Mouse (Mus musculus) stomach, embryonic 14.5 days (tissue): ENCODE data around the gene Cgas. TPM values are rescaled to one million over a fixed set of nuclear protein-coding genes. Genes with fewer than 3 reads are reported as not detected.
A peak's percentile ranks its signal among the peaks of the same experiment; 100 is the strongest.
"Not testable (repeated sequence)": the region's sequence is repeated elsewhere in the genome, so short reads cannot be mapped to it uniquely, and the experiment has no call there.

Source experiments
- ATAC-seq: fragments of 200-750 bp; cut with Nextera tagmentation; 2 replicates; pipeline ENCODE4 v1.8.0; 2017; ENCODE audit warnings: low read depth, moderate TSS enrichment; ENCODE audit not compliant: insufficient number of reproducible peaks, insufficient read depth, low FRiP score
- H3K27ac ChIP-seq: fragments of 300-500 bp; sonication (generic); 2 replicates; pipeline ENCODE4 v1.5.1; 2014; ENCODE audit warnings: mild to moderate bottlenecking, low read length, moderate library complexity, mixed read lengths
- H3K27me3 ChIP-seq: fragments of 300-500 bp; sonication (generic); 2 replicates; pipeline ENCODE4 v1.6.1; 2014; ENCODE audit warnings: low read length, control low read depth, mixed read lengths; ENCODE audit not compliant: control insufficient read depth, insufficient read depth
- H3K36me3 ChIP-seq: fragments of 300-500 bp; sonication (generic); 2 replicates; pipeline ENCODE4 v1.6.1; 2014; ENCODE audit warnings: mild to moderate bottlenecking, control low read depth, low read length, moderate library complexity, mixed read lengths; ENCODE audit not compliant: control insufficient read depth, insufficient read depth
- H3K4me1 ChIP-seq: fragments of 300-500 bp; sonication (generic); 2 replicates; pipeline ENCODE4 v1.6.1; 2014; ENCODE audit warnings: low read length, control low read depth, mixed read lengths; ENCODE audit not compliant: control insufficient read depth, insufficient read depth
- H3K4me2 ChIP-seq: fragments of 300-500 bp; sonication (generic); replicated peaks from 2 replicates; pipeline ENCODE4 v1.6.1; 2014; ENCODE audit warnings: low read depth, low read length, control low read depth
- H3K4me3 ChIP-seq: fragments of 300-500 bp; sonication (generic); 2 replicates; pipeline ENCODE4 v1.5.1; 2014; ENCODE audit warnings: low read depth, low read length, control low read depth
- H3K9ac ChIP-seq: fragments of 300-500 bp; sonication (generic); replicated peaks from 2 replicates; pipeline ENCODE4 v1.6.1; 2014; ENCODE audit warnings: low read depth, mild to moderate bottlenecking, control low read depth, low read length, moderate library complexity, mixed read lengths
- H3K9me3 ChIP-seq: fragments of 300-500 bp; sonication (generic); 2 replicates; pipeline ENCODE4 v1.6.1; 2016; ENCODE audit warnings: low read depth, low read length, control low read depth; ENCODE audit not compliant: control insufficient read depth
- WGBS: fragments of 180-500 bp; shearing (Covaris S2); extraction: QIAGEN DNeasy Blood & Tissue Kit; methylation state at CpG from one replicate; pipeline ENCODE4 v1.1.7; 2014; 5-methylcytosine and 5-hydroxymethylcytosine counted together
- polyA plus RNA-seq: library from polyadenylated mRNA; unstranded; fragments of >200 nt; fragmentation: Nextera tagmentation; extraction: Ambion mirVana; gene quantifications from 2 replicates; pipeline ENCODE4 v1.2.1, GENCODE M21; 2014

Cgas gene
- polyA plus RNA-seq, 1 experiment from 2014 or later: 2.7 TPM

DNA sequence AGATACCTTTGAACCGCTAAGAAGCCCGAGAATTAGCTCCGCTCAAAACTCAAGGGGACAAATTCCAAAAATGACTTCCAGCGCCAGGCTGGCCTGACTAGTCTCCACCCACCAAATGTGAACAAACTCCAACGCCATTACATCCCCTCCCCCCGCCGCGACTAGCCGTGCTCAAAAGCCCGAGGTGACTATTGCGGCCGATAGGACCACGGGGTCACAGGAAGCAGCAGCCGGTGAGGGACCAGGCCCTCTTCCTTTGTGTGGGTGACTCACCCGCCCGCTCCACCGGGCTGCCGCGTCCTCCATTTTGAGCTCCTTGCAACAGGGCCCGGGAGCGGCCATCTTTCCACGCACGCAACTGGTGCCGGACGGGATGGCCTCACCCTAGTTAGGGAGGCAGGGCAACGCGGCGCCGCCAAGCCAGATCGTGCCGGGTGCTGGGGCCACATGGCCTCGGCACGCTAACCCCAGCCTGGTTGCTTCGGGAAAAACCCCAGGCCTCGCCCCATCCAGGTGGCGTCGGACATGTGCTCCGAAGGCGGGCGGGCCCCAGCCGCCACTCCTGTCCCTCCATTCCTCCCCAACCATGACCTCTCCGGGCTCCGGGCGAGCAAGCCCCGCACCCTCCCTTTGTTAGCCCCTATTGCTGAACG, 37.8 kb upstream of the Cgas start:
- peak; percentile 5; the same call in 1 of the 2 replicates for ATAC-seq
- Histone ChIP-seq H3K27me3 (no peaks in the 10 kb centered on the region), H3K27ac (peak overlapping the region; percentile 99), H3K4me1 (peaks cover 8% of the 10 kb centered on the region; the same call in 1 of the 2 replicates), H3K36me3 (peaks cover 31% of the 10 kb centered on the region), H3K9ac (peak overlapping the region; percentile 100), H3K9me3 (no peaks in the 10 kb centered on the region), H3K4me2 (peak overlapping the region; percentile 58), H3K4me3 (peak overlapping the region; percentile 72)
- under 1% methylated on average over 46 of the region's 46 CpGs for WGBS

DNA sequence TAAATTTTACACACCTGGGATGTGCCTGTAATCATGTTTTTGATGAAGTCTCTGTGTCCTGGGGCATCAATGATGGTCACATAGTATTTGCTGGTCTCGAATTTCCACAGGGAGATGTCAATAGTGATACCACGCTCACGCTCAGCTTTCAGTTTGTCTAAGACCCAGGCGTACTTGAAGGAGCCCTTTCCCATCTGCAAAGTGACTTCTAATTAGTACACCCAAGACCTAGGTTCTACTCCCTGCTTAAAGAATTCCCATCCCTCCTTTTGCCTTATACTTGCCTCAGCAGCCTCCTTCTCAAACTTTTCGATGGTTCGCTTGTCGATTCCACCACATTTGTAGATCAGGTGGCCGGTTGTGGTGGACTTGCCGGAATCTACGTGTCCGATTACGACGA, 37.2 kb upstream of the Cgas start:
- H3K27me3 ChIP-seq, ATAC-seq, H3K9me3 ChIP-seq, H3K4me1 ChIP-seq: not testable (repeated sequence)
- Histone ChIP-seq H3K4me3 (peak overlapping the region; percentile 72), H3K36me3 (peaks cover 31% of the 10 kb centered on the region), H3K4me2 (peak overlapping the region; percentile 58), H3K27ac (peak overlapping the region; percentile 99; the same call in 1 of the 2 replicates), H3K9ac (peak overlapping the region; percentile 100)
- WGBS: under 1% methylated on average over 13 of the region's 13 CpGs

DNA sequence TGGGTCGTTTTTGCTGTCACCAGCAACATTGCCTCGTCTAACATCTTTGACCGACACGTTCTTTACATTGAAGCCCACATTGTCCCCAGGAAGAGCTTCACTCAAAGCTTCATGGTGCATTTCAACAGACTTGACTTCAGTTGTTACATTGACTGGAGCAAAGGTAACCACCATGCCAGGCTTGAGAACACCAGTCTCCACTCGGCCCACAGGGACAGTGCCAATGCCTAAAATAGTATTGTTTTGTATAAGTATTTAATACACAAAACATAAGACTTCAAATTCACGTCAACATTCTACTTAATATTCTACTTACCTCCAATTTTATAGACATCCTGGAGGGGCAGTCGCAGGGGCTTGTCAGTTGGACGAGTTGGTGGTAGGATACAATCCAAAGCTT, 36.3 kb upstream of the Cgas start:
- not testable (repeated sequence) for H3K9me3 ChIP-seq, H3K27me3 ChIP-seq, ATAC-seq, H3K27ac ChIP-seq, H3K4me1 ChIP-seq, H3K9ac ChIP-seq
- peak overlapping the region; percentile 72 for H3K4me3 ChIP-seq
- peak overlapping the region; percentile 58 for H3K4me2 ChIP-seq
- 25% methylated on average over 8 of the region's 8 CpGs for WGBS
- H3K36me3 ChIP-seq: peaks cover 31% of the 10 kb centered on the region

DNA sequence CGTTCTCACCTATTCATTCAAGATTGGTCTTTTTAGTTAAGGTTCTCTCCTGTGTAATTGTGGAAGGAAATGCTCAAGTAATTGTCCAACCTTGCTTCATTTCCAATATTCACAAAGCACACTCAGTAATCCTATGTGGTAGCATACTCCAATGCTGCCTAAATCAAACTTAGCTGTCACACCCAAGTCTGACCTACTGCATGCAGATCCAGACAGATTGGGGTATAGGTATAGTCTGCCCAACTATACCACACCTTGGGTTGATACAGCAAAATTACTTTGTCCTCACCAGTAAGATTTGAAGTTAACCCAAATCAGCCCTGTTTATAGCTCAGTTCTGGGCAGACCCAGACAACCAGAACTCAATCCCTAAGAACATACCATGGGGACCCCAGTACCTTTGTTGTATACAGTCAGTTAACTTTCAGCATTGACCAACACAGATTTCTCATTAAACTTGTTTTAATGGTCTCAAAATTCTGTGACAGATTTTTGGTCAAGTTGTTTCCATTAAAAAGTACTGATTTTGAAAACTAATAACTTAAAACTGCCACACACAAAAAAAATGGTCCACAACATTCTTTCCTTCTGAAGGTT, 35.1 kb upstream of the Cgas start:
- not testable (repeated sequence) for H3K4me3 ChIP-seq, H3K9me3 ChIP-seq, H3K9ac ChIP-seq, H3K4me1 ChIP-seq, H3K27me3 ChIP-seq, ATAC-seq, H3K27ac ChIP-seq
- Histone ChIP-seq H3K4me2 (0 out of 2 replicates have a peak overlapping the region, but pooled peaks have one; percentile 3), H3K36me3 (peaks cover 37% of the 10 kb centered on the region)
- 62% methylated on average over 1 of the region's 1 CpGs for WGBS

DNA sequence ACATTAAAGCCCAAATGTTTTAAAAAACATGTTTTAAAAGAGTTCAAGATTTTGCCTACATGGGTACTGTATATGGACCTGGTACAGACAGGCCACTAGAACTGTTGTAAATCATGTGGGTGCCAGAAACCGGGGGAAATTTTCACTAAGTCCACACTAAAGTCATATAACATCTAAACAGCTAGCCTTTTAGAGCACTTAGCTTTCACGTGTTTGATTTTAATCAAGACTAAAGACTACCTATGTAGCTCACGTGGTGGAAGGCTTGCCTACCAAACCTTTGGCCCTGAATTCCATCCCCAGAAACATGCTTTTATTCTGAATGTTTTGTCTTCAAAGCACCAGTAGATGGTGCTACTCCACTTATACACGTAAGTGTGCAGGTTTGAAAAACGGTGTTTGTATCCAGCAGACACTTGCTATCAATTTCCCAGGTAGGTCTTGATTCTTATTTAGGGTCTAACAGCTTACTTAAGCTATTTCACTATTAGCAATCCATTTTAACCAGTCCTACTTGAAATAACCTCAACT, 34.0 kb upstream of the Cgas start:
- Histone ChIP-seq H3K27ac (no peak overlapping the region), H3K9me3 (no peaks in the 10 kb centered on the region), H3K36me3 (peaks cover 42% of the 10 kb centered on the region)

DNA sequence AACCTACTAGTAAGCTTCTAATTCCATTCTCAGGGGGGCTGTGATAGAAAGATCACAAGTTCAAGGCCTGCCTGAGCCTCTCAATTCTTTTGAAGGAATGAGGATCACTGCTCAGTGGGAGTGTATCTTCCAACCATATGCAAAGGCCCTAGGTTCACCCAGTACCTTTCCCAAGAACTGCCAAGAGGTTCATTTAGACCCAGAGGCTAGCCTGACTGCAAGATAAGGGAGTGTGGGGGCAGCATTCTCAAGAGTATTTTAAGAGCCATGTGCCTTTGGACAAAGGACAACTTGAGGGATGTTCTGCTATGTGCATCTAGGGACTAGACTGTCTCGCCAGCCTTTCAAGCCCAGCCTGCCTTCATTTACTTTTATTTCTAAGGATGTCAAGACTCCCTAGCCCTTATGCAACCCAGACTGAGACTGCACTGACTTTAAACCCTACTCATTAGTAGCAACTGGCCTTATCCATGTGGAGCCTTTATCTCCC, 33.5 kb upstream of the Cgas start:
- 27% methylated on average over 1 of the region's 1 CpGs for WGBS
- H3K27ac ChIP-seq: no peak overlapping the region
- peak; percentile 4; the same call in 1 of the 2 replicates for ATAC-seq
- H3K4me1 ChIP-seq: 0 out of 2 replicates have a peak, but pooled peaks cover 2% of the 10 kb centered on the region
- H3K27me3 ChIP-seq: no peaks in the 10 kb centered on the region
- no peaks in the 10 kb centered on the region for H3K9me3 ChIP-seq
- H3K4me3 ChIP-seq: no peak overlapping the region
- no peak overlapping the region for H3K4me2 ChIP-seq
- peaks cover 42% of the 10 kb centered on the region for H3K36me3 ChIP-seq
- H3K9ac ChIP-seq: no peak overlapping the region

More for the DNA sequence above, 34.0 kb upstream of the Cgas start:
- no peak overlapping the region for H3K9ac ChIP-seq
- H3K4me3 ChIP-seq: no peak overlapping the region
- ATAC-seq: no peak
- H3K4me1 ChIP-seq: 0 out of 2 replicates have a peak, but pooled peaks cover 2% of the 10 kb centered on the region
- no peaks in the 10 kb centered on the region for H3K27me3 ChIP-seq
- no peak overlapping the region for H3K4me2 ChIP-seq
- 8% methylated on average over 5 of the region's 5 CpGs for WGBS

DNA sequence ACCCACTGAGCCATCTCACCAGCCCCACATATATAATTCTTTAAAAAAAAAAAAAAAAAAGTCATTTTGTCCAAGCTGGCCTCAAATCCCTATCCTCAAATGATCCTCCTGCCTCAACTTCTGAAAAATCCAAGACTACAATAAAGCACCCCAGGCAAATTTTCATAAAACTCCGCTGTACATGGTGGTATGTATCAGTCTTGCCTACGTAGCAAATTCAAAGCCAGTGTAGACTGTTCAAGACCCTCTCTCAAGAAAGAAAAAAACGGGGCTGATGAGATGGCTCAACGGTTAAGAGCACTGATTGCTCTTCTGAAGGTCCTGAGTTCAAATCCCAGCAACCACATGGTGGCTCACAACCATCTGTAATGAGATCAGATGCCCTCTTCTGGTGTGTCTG, 32.8 kb upstream of the Cgas start:
- Histone ChIP-seq H3K4me2 (no peak overlapping the region), H3K36me3 (peaks cover 42% of the 10 kb centered on the region), H3K4me3 (no peak overlapping the region), H3K4me1 (0 out of 2 replicates have a peak, but pooled peaks cover 2% of the 10 kb centered on the region), H3K9me3 (no peaks in the 10 kb centered on the region), H3K27me3 (no peaks in the 10 kb centered on the region), H3K27ac (no peak overlapping the region), H3K9ac (no peak overlapping the region)
- ATAC-seq: no peak
- WGBS: 86% methylated on average over 4 of the region's 4 CpGs

DNA sequence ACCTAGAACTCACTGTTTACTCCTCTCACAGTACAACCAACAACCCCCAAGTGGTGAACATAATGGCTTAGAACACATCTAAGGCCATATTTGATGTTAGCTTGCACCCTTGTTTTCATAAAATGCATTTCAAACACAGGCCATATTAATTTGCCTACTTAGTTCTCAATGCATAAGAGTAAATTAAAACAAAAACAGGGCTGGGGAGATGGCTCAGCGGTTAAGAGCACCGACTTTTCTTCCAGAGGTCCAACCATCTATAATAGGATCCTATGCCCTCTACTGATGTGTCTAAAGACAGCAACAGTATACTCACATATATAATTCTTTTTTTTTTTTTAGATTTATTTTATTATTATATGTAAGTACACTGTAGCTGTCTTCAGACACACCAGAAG, 32.3 kb upstream of the Cgas start:
- Histone ChIP-seq H3K27ac (no peak overlapping the region), H3K4me2 (no peak overlapping the region), H3K4me3 (no peak overlapping the region), H3K9me3 (no peaks in the 10 kb centered on the region), H3K4me1 (0 out of 2 replicates have a peak, but pooled peaks cover 2% of the 10 kb centered on the region), H3K36me3 (peaks cover 42% of the 10 kb centered on the region), H3K9ac (no peak overlapping the region), H3K27me3 (no peaks in the 10 kb centered on the region)
- ATAC-seq: no peak
- WGBS: 92% methylated on average over 2 of the region's 2 CpGs
